Mouse (Mus musculus) frontal cortex, postnatal 25 days (tissue): Measurements from ENCODE around the gene Psph.

Source experiments
- DNase-seq, 2 experiments: peaks; one replicate each; pipeline ENCODE4 v3.0.0; 2022; ENCODE audit warnings: low spot score in 2 of 2

The Psph gene

GRCm38 (mm10) chr5:129731021-129731420, 56.2 kb downstream of the Psph start:
- DNase-seq: no peak

DNA sequence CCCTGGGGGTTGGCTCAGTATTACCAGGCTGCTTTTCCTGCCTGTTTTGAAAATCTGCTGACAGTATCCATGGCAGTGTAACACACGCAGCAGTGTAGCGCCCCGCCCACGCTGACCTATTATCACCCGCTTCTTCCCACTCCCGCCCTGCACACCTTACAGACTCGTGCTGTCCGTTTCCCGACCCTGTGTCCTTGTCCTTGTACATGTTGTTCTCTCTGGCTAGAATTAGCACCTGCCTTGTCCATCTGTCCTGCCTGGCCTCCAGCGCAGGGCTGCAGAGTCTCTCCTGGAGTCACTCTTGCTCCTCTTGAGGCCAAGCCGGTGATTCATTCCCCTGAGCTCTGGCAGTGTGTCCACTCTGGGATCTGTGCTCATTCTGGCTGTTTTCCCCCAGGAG, 56.9 kb downstream of the Psph start:
- DNase-seq: no peak

DNA sequence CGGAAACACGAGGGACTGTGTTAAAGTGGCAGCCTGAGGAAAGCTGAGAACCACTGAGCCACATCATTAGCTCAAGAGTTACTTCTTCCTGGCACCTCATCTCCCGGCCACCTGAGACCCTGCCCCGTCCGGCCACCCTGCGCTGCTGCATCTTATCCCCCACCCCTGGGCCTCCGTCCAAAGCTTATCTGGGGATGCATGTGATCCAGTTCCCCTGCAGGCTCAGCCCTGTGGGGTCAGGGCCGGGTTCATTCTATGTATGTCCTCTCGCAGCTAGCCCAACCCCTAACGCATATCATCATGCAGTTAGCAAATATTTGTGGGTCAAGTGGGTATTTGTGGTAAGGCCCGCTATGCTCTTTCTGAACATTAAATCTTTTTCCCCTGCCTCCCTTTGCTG, 58.0 kb downstream of the Psph start:
- DNase-seq: no peak

DNA sequence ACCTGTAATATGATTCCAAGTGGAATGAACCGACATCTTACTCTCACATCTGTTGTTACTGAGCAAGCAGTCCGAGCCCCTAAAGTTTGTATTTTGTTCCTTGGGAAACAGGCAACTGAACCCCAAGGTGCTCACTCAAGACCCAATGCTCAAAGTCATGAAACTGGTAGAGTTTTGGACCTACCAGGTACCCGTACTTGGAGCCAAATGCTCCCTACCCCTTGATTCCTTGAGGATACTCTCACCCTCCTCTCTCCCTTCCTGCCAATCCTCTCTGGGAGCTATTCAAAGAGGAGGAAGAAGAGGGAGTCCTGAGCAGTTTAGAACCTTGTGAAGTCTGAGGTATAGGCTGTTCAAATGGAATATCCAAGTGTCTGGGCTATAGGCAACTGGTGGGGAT, 60.5 kb downstream of the Psph start:
- DNase-seq: no peak

GRCm38 (mm10) chr5:129725774-129726392, 61.4 kb downstream of the Psph start:
- DNase-seq: no peak

GRCm38 (mm10) chr5:129724834-129725773, 62.1 kb downstream of the Psph start, which contains the start of gene Nipsnap2:
Nipsnap2 (plus strand) TSS chr5:129725063.
- peak; percentile 90 to 94 for DNase-seq

- DNase-seq: no peak
Measured at GRCm38 (mm10) chr5:129724268-129724667, 63.0 kb downstream of the Psph start.

DNA sequence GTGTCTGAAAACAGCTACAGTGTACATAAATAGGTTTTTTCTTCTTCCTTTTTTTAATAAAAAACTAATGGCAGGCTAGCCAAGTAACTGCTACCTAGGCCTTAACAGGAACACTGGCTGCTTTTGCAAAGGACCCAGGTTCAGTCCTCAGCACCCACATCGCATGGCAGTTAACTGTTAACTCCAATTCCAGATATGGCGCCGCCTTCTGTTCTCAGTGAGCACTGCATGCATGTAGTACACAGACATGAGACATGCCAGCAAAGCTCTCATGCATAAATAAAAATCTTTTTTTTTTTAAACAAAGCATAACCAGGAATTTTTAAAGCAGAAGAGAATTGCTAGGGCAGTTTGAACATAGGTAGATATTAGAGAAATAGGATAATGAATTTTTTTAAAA, 67.1 kb downstream of the Psph start:
- DNase-seq: no peak

DNA sequence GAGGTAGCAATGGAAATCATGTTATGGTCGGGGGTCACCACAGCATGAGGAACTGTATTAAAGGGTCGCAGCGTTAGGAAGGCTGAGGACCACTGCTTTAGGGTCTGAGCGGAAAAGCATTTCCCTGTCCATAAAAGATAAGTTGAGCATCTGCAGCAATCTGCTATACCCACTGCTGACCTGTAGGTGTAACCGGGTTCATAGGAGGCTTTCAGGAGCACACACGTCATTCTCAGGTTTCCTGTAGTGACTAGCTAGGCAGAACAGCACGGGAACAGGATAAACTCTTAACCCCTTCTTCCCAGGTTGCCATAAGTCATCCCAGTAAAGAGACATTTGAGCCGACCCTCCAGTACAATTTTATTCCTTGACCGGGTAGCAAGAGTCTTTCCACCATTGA, 70.2 kb downstream of the Psph start:
- DNase-seq: no peak
